ENCODE assay signal across 8 mouse cellular contexts in genomic region chr13:75943189-75944043, GRCm38 (mm10). TPM values are rescaled to one million over a fixed set of nuclear protein-coding genes. Genes with fewer than 3 reads are reported as not detected.
DNase-seq lines count a peak whose midpoint lies in the region; ATAC-seq and TF ChIP-seq lines count a peak whose summit lies in the region.

Gene Rhobtb3 (minus strand): TSS chr13:75943925.

- no peaks in the 10 kb centered on the region for H3K27me3 ChIP-seq in Patski
- no peaks in the 10 kb centered on the region for H3K27me3 ChIP-seq in lung, embryonic 14.5 days (ENCODE audit: insufficient read depth, low read length)

- peak within 1 kb of the TSS; percentile 83 for H3K4me3 ChIP-seq in lung, embryonic 14.5 days (ENCODE audit: low read depth, low read length)

- peak within 1 kb of the TSS; percentile 82 for H3K4me2 ChIP-seq in lung, embryonic 14.5 days

- no peaks in the 10 kb centered on the region for H3K9me3 ChIP-seq in lung, embryonic 14.5 days (ENCODE audit: low read depth, low read length)

- H3K36me3 ChIP-seq in lung, embryonic 14.5 days (ENCODE audit: insufficient read depth), result peaks cover 11% of the 10 kb centered on the region; the same call in 1 of the 2 replicates

- peak within 1 kb of the TSS; percentile 97 for H3K9ac ChIP-seq in lung, embryonic 14.5 days

- in situ Hi-C loops in Patski (cut with MboI; ENCODE audit: low pct_unique_long_range_greater_than_20kb), result loop anchor here (10.0 kb wide), 1 partner anchor 71 kb away; the partner anchor contains the start of gene Rfesd

- no peak for TF ChIP-seq CTCF in Patski (IDR thresholded peaks at IDR 0.05)
- TF ChIP-seq CTCF in lung, embryonic 14.5 days (IDR thresholded peaks at IDR 0.05; ENCODE audit: low read depth), result no peak

- CTCF ChIA-PET in Patski (lab: Charles Lee), result interaction anchor here (1.0 to 2.3 kb wide), 9 partner anchors 9 to 78 kb away, joined by 3 to 6 read pairs (median 4); partner anchors contain the start of gene Rfesd

- ATAC-seq in Patski, result peak; percentile 75
- ATAC-seq in hematopoietic stem cell, adult 5-6 weeks (replicated peaks in 1 of 2; ENCODE audit: insufficient read depth in 1 of 2, low FRiP score in 2 of 2, low TSS enrichment in 1 of 2, low read depth in 1 of 2, poor library complexity in 2 of 2, severe bottlenecking in 2 of 2), result peak; percentile 58 to 63
- peak; percentile 93 for ATAC-seq in lung, embryonic 14.5 days (ENCODE audit: insufficient read depth)

- H3K27ac ChIP-seq in lung, embryonic 14.5 days (ENCODE audit: low read depth), result peak within 1 kb of the TSS; percentile 99

- under 1% methylated on average over 109 of the region's 110 CpGs for WGBS in lung, embryonic 14.5 days

- POLR2A ChIA-PET in Patski (lab: Charles Lee), result interaction anchor here (0.6 to 1.1 kb wide), 6 partner anchors 11 to 119 kb away, joined by 3 to 8 read pairs (median 6); partner anchors contain the start of gene Rfesd

- peaks cover 11% of the 10 kb centered on the region for H3K4me1 ChIP-seq in lung, embryonic 14.5 days (ENCODE audit: insufficient read depth)

- peak; percentile 9 for DNase-seq in Patski (ENCODE audit: low read depth, low spot score)
- peak; percentile 62 for DNase-seq in cerebellum, adult 8-10 months
- DNase-seq in frontal cortex, adult 2 months (ENCODE audit: extremely low spot score in 1 of 2, low spot score in 1 of 2), result peak; percentile 25 to 67
- DNase-seq in layer of hippocampus, adult 8-10 months (ENCODE audit: low spot score in 2 of 2), result peak; percentile 34 to 68
- peak; percentile 93 for DNase-seq in lung, embryonic 14.5 days
- peak; percentile 69 for DNase-seq in ovary, adult 18-20 months (ENCODE audit: low spot score)
- peak; percentile 24 to 37 for DNase-seq in thymus, postnatal 36 days

RNA-seq across cellular contexts. Expression of gene Rhobtb3, which starts in this region (rescaled TPM):
- 36.4 TPM for polyA plus RNA-seq in Patski (2021)
- polyA plus RNA-seq in frontal cortex, adult 2 months (2012; rRNA removed), result 15.4 and 16.5 TPM in 2 replicates
- 31.5 and 56.4 TPM in 2 replicates for total RNA-seq in hematopoietic stem cell, adult 5-6 weeks (2017)
- 10 to 100 TPM; 16.1 to 18.6 (median 17.1) TPM for total RNA-seq in layer of hippocampus, adult 8-10 months (2022)
- 49.2 and 52.4 TPM in 2 replicates for polyA plus RNA-seq in lung, embryonic 14.5 days (2014; fragmentation: Nextera tagmentation; extraction: Ambion mirVana)

Comparison
In these comparisons a context has a peak if more than half of its experiments do, and no peak if none do; other contexts are left out.
1. Peak in every context shown above with its lines: DNase-seq, ATAC-seq, H3K4me3 ChIP-seq and H3K27ac ChIP-seq.
2. DNase-seq: peak in every context shown above with its lines; median percentile 93 in lung, embryonic 14.5 days; 69 in ovary, adult 18-20 months; 62 in cerebellum, adult 8-10 months; 51 in layer of hippocampus, adult 8-10 months; 46 in frontal cortex, adult 2 months; 30 in thymus, postnatal 36 days; 9 in Patski.